Comparison of ENCODE assay signal across 9 mouse cellular contexts in the genomic region with DNA sequence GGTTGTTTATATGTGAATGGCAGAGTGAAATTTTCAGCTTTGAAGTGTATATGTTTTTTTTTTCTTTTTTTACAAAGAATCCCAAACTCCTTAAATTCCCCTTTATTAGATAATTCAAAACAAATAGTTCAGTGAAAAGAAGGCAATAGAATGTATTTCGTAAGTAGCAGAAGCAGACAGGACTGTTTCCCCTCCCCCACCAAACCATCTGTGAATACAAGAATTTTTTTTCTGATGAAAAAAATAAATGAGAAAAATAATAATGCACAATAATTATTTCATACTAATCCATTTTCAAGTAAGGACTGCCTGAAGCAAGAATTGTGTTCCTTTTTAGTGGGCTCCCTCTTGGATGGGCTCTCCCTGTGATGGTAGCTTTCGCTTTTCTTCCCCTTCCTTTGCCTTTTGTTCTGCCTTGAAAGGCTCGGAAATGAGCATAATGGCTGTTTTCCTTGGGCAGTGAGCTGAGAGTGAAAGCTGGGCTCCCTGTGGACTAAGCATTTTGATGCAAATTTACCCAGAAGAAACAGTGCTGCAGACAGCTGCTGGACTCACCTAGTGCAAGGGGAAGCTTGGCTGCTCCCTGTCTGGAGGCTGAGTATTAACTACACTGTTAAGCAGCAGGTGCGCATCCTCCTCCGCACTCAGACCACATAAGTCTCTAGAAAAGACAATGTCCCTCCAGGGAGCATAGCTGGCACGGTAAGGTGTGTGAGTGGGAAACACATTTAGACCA.
DNase-seq lines count a peak whose midpoint lies in the region; ATAC-seq and TF ChIP-seq lines count a peak whose summit lies in the region.
"Had no signal": no experiment of that assay in that cellular context is flagged by ENCODE, and none has a peak within 500 bp of the region (broad histone marks: within the 10 kb centered on the region; RNA-seq: fewer than 3 reads in every experiment).

No protein-coding gene starts in this region.

- peak overlapping the region; percentile 36; the same call in 1 of the 2 replicates for H3K4me2 ChIP-seq in forebrain, embryonic 11.5 days (ENCODE audit: low read depth, low read length, severe bottlenecking)

- no peaks in the 10 kb centered on the region for H3K27me3 ChIP-seq in forebrain, embryonic 11.5 days (ENCODE audit: control insufficient read depth, insufficient read depth, low read length)

- peaks cover 4% of the 10 kb centered on the region for H3K9me3 ChIP-seq in ES-E14 (ENCODE audit: control insufficient read depth, insufficient read depth, low read depth, low read length)
- H3K9me3 ChIP-seq in forebrain, embryonic 11.5 days (ENCODE audit: control insufficient read depth, low read length) = peaks cover 4% of the 10 kb centered on the region; the same call in 1 of the 2 replicates

- H3K27ac ChIP-seq in ES-E14 (ENCODE audit: insufficient read depth, low read depth, low read length, poor library complexity, severe bottlenecking) = no peak overlapping the region
- peak overlapping the region; percentile 57 for H3K27ac ChIP-seq in forebrain, embryonic 11.5 days (ENCODE audit: low read depth, low read length)

- H3K36me3 ChIP-seq in ES-E14 (ENCODE audit: control insufficient read depth, insufficient read depth, low read length, poor library complexity, severe bottlenecking) = no peaks in the 10 kb centered on the region; the same call in 1 of the 2 replicates
- H3K36me3 ChIP-seq in forebrain, embryonic 11.5 days (ENCODE audit: control insufficient read depth, insufficient read depth, low read length) = no peaks in the 10 kb centered on the region

- 7% methylated on average over 6 of the region's 6 CpGs for WGBS in forebrain, embryonic 11.5 days

- H3K4me3 ChIP-seq in ES-E14 (ENCODE audit: insufficient read depth in 1 of 2, low read depth in 1 of 2, low read length in 2 of 2, poor library complexity in 1 of 2, severe bottlenecking in 1 of 2) = no peak overlapping the region
- H3K4me3 ChIP-seq in forebrain, embryonic 11.5 days (ENCODE audit: low read depth, low read length) = no peak overlapping the region

- H3K4me1 ChIP-seq in ES-E14 (ENCODE audit: control insufficient read depth in 2 of 2, insufficient read depth in 2 of 2, low read length in 2 of 2, poor library complexity in 1 of 2) = no peaks in the 10 kb centered on the region
- H3K4me1 ChIP-seq in forebrain, embryonic 11.5 days (replicated peaks; ENCODE audit: control insufficient read depth, insufficient read depth, low read length) = peaks cover 6% of the 10 kb centered on the region

- in situ Hi-C loops in ES-E14 (cut with MboI; ENCODE audit: low sequenced_read_pairs in 2 of 2, unreplicated experiment in 2 of 2) = no loop called here

- peak; percentile 54 for DNase-seq in ES-E14 (ENCODE audit: low read depth, low spot score)
- peak; percentile 92 for DNase-seq in ZHBTc4 (ENCODE audit: low read depth, low spot score)
- DNase-seq in forebrain, embryonic 11.5 days (ENCODE audit: low spot score) = peak; percentile 76
- DNase-seq in layer of hippocampus, postnatal 36 days = peak; percentile 21 to 33
- DNase-seq in heart, adult 8-10 months (ENCODE audit: low spot score) = no peak
- DNase-seq in lung, postnatal 10 days = no peak
- no peak for DNase-seq in spleen, adult 12 weeks (ENCODE audit: low spot score)
- DNase-seq: gastrocnemius, postnatal 25 days had no signal

- peak; percentile 96 for ATAC-seq in forebrain, embryonic 11.5 days (replicated peaks; ENCODE audit: low FRiP score)
- no peak for ATAC-seq in activated CD4-positive, CD25-positive, alpha-beta regulatory T cell, adult 4 months

- no peak overlapping the region for H3K9ac ChIP-seq in ES-E14 (ENCODE audit: insufficient read depth, low read depth, low read length, poor library complexity, severe bottlenecking)
- no peak overlapping the region for H3K9ac ChIP-seq in forebrain, embryonic 11.5 days (ENCODE audit: low read length)

TF ChIP-seq in ES-E14, 5 proteins besides CTCF, POLR2A, EP300 and RAD21:
- TF ChIP-seq ZC3H11A (IDR thresholded peaks at IDR 0.05; ENCODE audit: borderline replicate concordance, low read depth, low read length) (no peak), ZNF384 (IDR thresholded peaks at IDR 0.05; ENCODE audit: low read depth, low read length) (no peak), HCFC1 (IDR thresholded peaks at IDR 0.05; ENCODE audit: borderline replicate concordance, insufficient read depth, low read length) (no peak), MAFK (IDR thresholded peaks at IDR 0.05; ENCODE audit: insufficient read depth, low read depth, low read length) (0 out of 2 replicates have a peak, but pooled peaks have one; percentile 28), CHD2 (IDR thresholded peaks at IDR 0.05; ENCODE audit: low read depth, low read length) (0 out of 2 replicates have a peak, but pooled peaks have one; percentile 28)
TF ChIP-seq in ES-E14: peak in this region for 2.

Comparison
In these comparisons a context has a peak if more than half of its experiments do, and no peak if none do; other contexts are left out.
1. DNase-seq: peak in ES-E14 (single experiment), ZHBTc4 (single experiment), forebrain, embryonic 11.5 days (single experiment) and layer of hippocampus, postnatal 36 days (2 of 2); none in heart, adult 8-10 months (single experiment), lung, postnatal 10 days (single experiment) and spleen, adult 12 weeks (single experiment).